Mouse (Mus musculus) mesoderm, embryonic 11.5 days (tissue): ENCODE data around the gene Acad8.

Experiments
- DNase-seq: peaks from one replicate; pipeline ENCODE4 v3.0.0-alpha.2; 2012; ENCODE audit warnings: low read depth, low spot score

Gene Acad8

DNA sequence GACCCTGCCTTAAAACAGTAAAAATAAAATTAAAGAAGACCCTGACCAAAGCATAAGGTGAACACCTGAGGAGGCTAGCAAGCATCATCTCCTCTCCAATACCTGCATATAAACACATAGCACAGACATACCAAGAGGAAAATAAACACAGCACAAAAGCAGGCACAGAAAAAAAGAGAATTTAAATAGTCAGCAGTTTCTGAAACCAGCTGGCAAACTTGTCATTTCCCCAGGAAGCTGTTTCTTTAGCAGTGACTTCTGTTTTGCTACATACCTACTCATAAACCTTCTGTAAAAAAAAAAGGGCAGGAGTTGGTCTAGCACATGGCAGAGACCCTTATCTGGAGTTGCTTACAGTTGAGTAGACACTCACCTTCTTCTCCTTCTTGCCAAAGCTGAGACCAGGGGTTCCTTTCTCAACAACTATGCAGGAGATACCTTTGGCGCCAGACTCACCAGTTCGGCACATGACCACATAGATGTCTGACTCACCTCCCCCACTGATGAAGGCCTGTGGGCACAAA, 14.2 kb downstream of the Acad8 start:
- no peak for DNase-seq

DNA sequence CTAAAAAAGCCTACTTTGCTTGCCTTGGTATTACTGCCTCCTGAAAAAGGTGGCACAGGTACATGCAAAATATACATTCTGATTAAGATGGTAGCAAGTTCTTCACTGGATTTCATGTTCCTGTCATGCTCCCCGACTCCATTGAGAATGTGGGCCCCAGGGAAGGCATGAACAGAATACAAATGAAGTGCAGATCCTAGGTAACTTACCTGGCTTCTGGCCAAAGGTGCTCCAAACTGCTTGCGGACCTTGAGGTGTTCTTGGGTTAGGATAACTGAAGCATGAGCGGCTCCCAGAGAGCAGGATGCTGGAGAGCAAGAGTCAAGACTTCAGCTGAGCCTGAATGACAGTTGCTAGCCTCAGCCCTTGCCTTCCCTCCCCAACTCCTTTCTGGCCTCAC, 20.6 kb downstream of the Acad8 start:
- DNase-seq, result no peak

DNA sequence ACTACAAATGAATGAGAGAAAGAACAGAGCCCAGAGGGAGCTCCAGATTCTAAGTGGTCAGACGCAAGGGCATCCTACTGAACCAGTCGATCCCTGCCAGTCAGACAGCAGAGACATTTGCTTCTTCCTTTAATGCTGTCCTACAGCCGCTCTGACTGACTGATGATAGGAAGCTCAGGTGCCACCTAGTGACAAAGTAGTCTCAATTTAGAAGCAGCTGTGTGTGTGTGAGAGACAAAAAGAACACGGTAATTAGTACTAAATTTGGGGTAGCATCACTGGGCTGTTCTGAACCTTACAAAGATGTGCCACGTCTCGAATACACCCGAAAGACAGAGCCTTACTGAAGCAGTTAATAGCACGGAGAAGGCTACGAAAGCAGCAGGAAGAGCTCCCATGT, 21.6 kb downstream of the Acad8 start:
- DNase-seq, result no peak

DNA sequence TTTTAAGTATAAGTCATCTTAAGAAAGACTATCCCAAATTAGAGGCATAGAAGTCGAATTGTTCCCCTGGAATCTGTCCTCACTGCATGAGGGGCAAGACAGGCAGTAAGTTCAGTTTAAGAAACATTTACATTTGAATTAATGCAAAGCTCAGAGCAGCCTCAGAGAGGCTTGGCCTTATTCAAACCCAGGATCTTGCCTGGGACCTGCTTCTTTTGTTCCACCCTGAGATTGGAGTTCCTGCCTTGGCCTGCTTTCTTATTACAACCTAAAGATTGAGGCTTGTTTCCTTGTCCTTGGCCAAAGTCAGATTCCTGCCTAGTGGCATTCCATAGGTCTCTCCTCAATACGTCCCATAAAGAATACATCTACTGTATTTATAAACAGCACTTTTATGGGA, 51.6 kb downstream of the Acad8 start:
- no peak for DNase-seq

DNA sequence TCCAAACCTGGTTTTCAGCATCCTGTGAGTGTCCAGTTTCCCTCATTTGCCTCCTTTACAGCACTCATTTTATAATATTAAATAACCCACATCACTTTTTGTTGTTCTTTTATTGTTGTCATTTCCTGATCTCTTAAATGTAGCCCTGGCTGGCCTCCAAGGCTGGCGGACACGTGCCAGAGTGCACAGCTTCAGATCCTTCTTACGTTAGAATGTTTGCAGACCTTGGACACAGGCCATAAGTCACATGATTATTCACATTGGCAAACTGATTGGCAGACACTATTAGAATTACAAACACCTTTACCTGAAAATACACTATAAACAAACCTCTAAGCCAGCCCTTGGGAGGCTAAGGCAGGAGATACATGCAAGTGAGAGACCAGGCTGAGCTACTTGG, 75.2 kb downstream of the Acad8 start:
- no peak for DNase-seq
